Mouse (Mus musculus) lung, embryonic 16.5 days (tissue): ENCODE measurements around the gene Glb1l3. TPM values are rescaled to one million over a fixed set of nuclear protein-coding genes. Genes with fewer than 3 reads are reported as not detected.
"Not testable (repeated sequence)": the region's sequence is repeated elsewhere in the genome, so short reads cannot be mapped to it uniquely, and the experiment has no call there.

Source experiments
- ATAC-seq: fragments of 200-750 bp; cut with Nextera tagmentation; 2 replicates; pipeline ENCODE4 v1.8.0; 2017; ENCODE audit warnings: low read depth, mild to moderate bottlenecking, moderate library complexity
- H3K27ac ChIP-seq: fragments of 300-500 bp; sonication (generic); 2 replicates; pipeline ENCODE4 v1.5.1; 2014; ENCODE audit warnings: mild to moderate bottlenecking, control low read depth, low read length
- H3K27me3 ChIP-seq: fragments of 300-500 bp; sonication (generic); 2 replicates; pipeline ENCODE4 v1.6.1; 2014; ENCODE audit warnings: low read depth, low read length, mixed read lengths; ENCODE audit not compliant: control insufficient read depth, insufficient read depth
- H3K36me3 ChIP-seq: fragments of 300-500 bp; sonication (generic); 2 replicates; pipeline ENCODE4 v1.6.1; 2014; ENCODE audit warnings: low read length; ENCODE audit not compliant: control insufficient read depth, insufficient read depth
- H3K4me1 ChIP-seq: fragments of 300-500 bp; sonication (generic); replicated peaks from 2 replicates; pipeline ENCODE4 v1.6.1; 2014; ENCODE audit warnings: low read length, mixed read lengths; ENCODE audit not compliant: control insufficient read depth, insufficient read depth
- H3K4me2 ChIP-seq: fragments of 300-500 bp; sonication (generic); 2 replicates; pipeline ENCODE4 v1.6.1; 2014; ENCODE audit warnings: low read depth, low read length, control low read depth
- H3K4me3 ChIP-seq: fragments of 300-500 bp; sonication (generic); 2 replicates; pipeline ENCODE4 v1.5.1; 2014; ENCODE audit warnings: mild to moderate bottlenecking, low read length, control low read depth
- H3K9ac ChIP-seq: fragments of 300-500 bp; sonication (generic); 2 replicates; pipeline ENCODE4 v1.6.1; 2014; ENCODE audit warnings: low read length, control low read depth
- H3K9me3 ChIP-seq: fragments of 300-500 bp; sonication (generic); 2 replicates; pipeline ENCODE4 v1.6.1; 2016; ENCODE audit warnings: low read length; ENCODE audit not compliant: control insufficient read depth
- WGBS: fragments of 180-500 bp; shearing (Covaris S2); extraction: QIAGEN DNeasy Blood & Tissue Kit; methylation state at CpG from one replicate; pipeline ENCODE4 v1.1.7; 2014; 5-methylcytosine and 5-hydroxymethylcytosine counted together
- polyA plus RNA-seq: library from polyadenylated mRNA; unstranded; fragments of >200 nt; fragmentation: Nextera tagmentation; extraction: Ambion mirVana; gene quantifications from 2 replicates; pipeline ENCODE4 v1.2.1, GENCODE M21; 2015

Glb1l3 gene
- polyA plus RNA-seq: 0.48 and 0.89 TPM in 2 replicates

DNA sequence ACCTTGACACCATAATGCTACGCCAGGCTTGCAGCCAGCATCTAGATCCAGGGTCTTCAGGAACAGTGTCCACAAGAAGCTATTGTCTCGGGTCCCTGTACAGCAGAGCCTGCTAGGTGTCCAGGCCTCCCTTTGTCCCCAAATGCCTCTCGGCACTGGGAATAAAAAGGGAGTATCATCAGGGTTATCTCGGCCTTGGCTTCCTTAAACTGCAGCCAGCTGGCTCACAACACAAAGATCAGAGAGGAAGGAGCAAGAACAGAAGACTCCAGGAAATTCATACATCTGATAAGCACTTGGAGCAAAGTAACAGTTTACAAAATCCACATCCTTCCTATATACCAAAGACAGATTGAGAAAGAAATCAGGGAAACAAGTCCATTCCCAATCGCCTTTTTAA is at the start of gene Glb1l3:
Glb1l3 (minus strand) TSS at position 140 of the 400 bp plus-strand sequence.
- ATAC-seq: peak; percentile 75
- Histone ChIP-seq H3K9ac (no peak within 1 kb of the TSS), H3K4me2 (no peak within 1 kb of the TSS), H3K27me3 (no peaks in the 10 kb centered on the region), H3K4me3 (no peak within 1 kb of the TSS), H3K27ac (0 out of 2 replicates have a peak within 1 kb of the TSS, but pooled peaks have one; percentile 15), H3K4me1 (no peaks in the 10 kb centered on the region), H3K9me3 (no peaks in the 10 kb centered on the region), H3K36me3 (no peaks in the 10 kb centered on the region)
- WGBS: 57% methylated on average over 5 of the region's 5 CpGs

GRCm38 (mm10) chr9:26869856-26870255 is 9.2 kb upstream of the Glb1l3 start:
- not testable (repeated sequence) for H3K9ac ChIP-seq, H3K4me3 ChIP-seq, ATAC-seq, H3K27ac ChIP-seq, H3K36me3 ChIP-seq, H3K27me3 ChIP-seq, H3K9me3 ChIP-seq, H3K4me1 ChIP-seq, H3K4me2 ChIP-seq
- 73% methylated on average over 7 of the region's 7 CpGs for WGBS

GRCm38 (mm10) chr9:26831089-26831488 is 29.6 kb downstream of the Glb1l3 start:
- no peak for ATAC-seq
- Histone ChIP-seq H3K4me1 (no peaks in the 10 kb centered on the region), H3K27me3 (no peaks in the 10 kb centered on the region), H3K27ac (no peak overlapping the region), H3K9me3 (no peaks in the 10 kb centered on the region), H3K4me3 (no peak overlapping the region), H3K36me3 (no peaks in the 10 kb centered on the region), H3K9ac (no peak overlapping the region), H3K4me2 (no peak overlapping the region)
- WGBS: 33% methylated on average over 3 of the region's 3 CpGs

DNA sequence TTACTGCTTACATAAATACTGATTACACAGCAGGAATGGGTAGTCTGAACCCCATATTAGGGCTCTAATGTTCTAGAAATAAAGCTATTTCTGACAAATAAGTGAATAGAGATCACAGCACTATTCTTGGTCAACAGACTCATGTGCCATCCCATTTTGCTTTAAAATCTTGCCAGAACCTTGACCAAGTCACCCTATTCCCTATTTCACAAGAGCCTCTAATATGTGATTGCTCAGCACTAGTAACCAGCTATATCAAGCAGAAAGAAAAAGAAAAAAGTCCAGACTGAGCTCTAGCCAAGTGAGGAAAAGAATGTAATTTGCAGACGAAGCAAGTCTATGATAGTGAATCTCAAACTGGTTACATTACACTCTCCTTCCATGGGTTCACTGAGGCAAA is 40.7 kb downstream of the Glb1l3 start:
- Histone ChIP-seq H3K27me3 (no peaks in the 10 kb centered on the region), H3K36me3 (no peaks in the 10 kb centered on the region), H3K9ac (no peak overlapping the region), H3K4me3 (no peak overlapping the region), H3K4me2 (no peak overlapping the region), H3K4me1 (no peaks in the 10 kb centered on the region), H3K27ac (no peak overlapping the region), H3K9me3 (no peaks in the 10 kb centered on the region)
- 42% methylated on average over 1 of the region's 1 CpGs for WGBS
- ATAC-seq: peak; percentile 78

DNA sequence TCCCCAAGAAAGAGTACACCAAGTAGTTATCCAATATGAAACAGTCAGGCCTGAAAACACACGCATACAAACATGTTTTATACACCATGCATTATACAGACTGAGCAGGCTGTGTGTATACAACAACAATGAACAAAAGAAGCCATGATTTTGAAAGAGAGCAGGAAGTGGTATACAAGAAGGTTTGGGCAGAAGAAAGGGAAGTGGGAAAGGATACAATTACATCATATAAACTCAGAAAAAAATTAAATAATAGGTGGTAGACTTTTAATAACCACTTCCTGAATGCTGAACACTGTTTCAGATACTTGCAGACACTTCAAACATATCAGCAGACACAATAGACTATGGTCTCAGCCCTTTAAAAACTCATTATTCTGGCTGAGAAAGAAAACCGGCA is 52.0 kb downstream of the Glb1l3 start:
- H3K4me2 ChIP-seq: no peak overlapping the region
- 55% methylated on average over 2 of the region's 2 CpGs for WGBS
- no peaks in the 10 kb centered on the region for H3K36me3 ChIP-seq

DNA sequence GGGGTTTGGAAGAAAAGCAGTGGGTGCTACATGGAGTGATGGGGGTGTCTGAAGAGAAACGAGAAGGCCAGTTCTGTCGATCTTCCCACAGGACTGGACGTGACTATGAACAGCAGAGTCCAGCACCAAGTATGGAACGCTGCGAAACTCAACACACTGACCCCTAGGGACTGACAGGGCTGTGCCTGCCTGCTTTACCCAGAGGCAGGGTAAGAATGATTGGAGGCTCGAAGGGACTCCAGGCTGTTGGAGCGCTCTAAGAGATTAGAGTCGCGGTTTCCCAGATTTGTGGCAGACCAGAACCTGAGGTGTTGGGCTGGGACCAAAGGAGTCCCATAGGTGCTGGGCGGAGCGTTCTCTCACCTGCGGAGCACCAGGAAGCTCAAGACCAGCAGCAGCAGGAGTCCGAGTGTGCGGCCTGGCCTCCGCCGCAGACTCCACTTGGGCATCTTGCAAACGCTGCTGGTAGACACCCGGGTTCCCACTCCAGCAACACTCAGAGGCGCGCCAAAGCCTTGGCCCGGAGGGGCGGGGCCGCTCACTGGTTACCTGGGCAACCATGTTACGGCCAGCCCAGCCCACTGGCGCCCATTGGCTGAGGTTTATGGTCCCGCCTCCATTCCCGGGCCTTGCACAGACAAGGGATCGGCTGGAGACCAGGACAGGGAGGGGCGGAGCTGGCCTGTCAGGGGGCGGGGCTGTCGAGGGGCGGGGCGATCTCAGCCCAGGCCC is 54.6 kb downstream of the Glb1l3 start, which contains the start of gene Glb1l2:
Glb1l2 (minus strand) TSS at position 534 of the 732 bp plus-strand sequence.
- peak within 1 kb of the TSS; percentile 93 for H3K4me2 ChIP-seq
- H3K9ac ChIP-seq: peak within 1 kb of the TSS; percentile 69
- no peaks in the 10 kb centered on the region for H3K36me3 ChIP-seq
- peak within 1 kb of the TSS; percentile 62 for H3K4me3 ChIP-seq
- peak within 1 kb of the TSS; percentile 85 for H3K27ac ChIP-seq
- no peaks in the 10 kb centered on the region for H3K27me3 ChIP-seq
- 0 out of 2 replicates have a peak, but pooled peaks cover 2% of the 10 kb centered on the region for H3K4me1 ChIP-seq
- under 1% methylated on average over 33 of the region's 33 CpGs for WGBS
- peak; percentile 100 for ATAC-seq
- no peaks in the 10 kb centered on the region for H3K9me3 ChIP-seq

More for the DNA sequence above, 52.0 kb downstream of the Glb1l3 start:
- no peak overlapping the region for H3K4me3 ChIP-seq
- H3K4me1 ChIP-seq: 0 out of 2 replicates have a peak, but pooled peaks cover 2% of the 10 kb centered on the region
- no peak overlapping the region for H3K27ac ChIP-seq
- no peaks in the 10 kb centered on the region for H3K9me3 ChIP-seq
- H3K9ac ChIP-seq: no peak overlapping the region
- ATAC-seq: no peak
- H3K27me3 ChIP-seq: no peaks in the 10 kb centered on the region

DNA sequence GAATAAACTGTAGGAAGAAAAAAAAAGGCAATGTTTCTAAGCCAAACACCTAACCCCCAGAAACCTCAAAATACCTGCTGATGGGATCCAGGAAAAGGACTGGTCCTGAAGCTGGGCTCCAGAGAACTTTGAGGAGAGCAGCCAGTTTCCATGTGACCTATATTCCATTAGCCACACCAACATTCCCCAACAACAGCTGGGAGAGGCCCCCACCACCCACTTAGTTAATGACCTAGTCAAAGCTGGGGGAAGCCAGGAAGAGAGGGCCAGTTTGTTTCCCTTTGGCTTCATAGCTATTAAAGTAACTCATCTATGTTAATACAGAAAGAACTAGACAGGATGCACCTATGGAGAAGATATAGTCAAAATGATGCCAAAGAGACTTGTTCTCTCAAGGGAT is 56.4 kb downstream of the Glb1l3 start:
- H3K27ac ChIP-seq: no peak overlapping the region

DNA sequence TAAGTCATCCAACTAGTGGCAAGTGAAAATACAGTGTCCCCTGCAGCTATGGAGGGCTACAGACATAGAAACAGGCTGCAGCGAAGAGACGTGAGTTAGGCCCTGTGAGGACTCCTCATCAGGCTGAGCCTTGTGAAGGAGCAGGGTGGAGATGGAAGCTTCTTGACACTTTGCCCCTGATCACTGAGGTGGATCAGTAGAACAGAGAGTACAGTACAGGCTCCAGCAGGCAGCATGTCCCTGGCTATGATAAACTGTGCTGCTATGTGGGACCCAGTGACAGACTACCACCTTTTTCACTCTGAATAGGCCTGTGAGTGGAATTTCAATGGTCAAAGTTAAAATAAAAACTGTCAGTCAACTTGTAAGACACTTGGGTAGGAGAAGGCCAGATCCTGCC is 60.3 kb downstream of the Glb1l3 start:
- no peak overlapping the region for H3K4me2 ChIP-seq
- no peaks in the 10 kb centered on the region for H3K9me3 ChIP-seq
- no peak overlapping the region for H3K4me3 ChIP-seq
- H3K36me3 ChIP-seq: no peaks in the 10 kb centered on the region
- no peaks in the 10 kb centered on the region for H3K27me3 ChIP-seq
- H3K9ac ChIP-seq: no peak overlapping the region
- no peaks in the 10 kb centered on the region for H3K4me1 ChIP-seq
- no peak overlapping the region for H3K27ac ChIP-seq
- 79% methylated on average over 2 of the region's 2 CpGs for WGBS
- no peak for ATAC-seq

More for the DNA sequence above, 56.4 kb downstream of the Glb1l3 start:
- no peak overlapping the region for H3K4me3 ChIP-seq
- H3K9ac ChIP-seq: no peak overlapping the region
- no peaks in the 10 kb centered on the region for H3K9me3 ChIP-seq
- no peaks in the 10 kb centered on the region for H3K36me3 ChIP-seq
- no peak overlapping the region for H3K4me2 ChIP-seq
- H3K27me3 ChIP-seq: no peaks in the 10 kb centered on the region
- no peak for ATAC-seq
- H3K4me1 ChIP-seq: 0 out of 2 replicates have a peak, but pooled peaks cover 2% of the 10 kb centered on the region

DNA sequence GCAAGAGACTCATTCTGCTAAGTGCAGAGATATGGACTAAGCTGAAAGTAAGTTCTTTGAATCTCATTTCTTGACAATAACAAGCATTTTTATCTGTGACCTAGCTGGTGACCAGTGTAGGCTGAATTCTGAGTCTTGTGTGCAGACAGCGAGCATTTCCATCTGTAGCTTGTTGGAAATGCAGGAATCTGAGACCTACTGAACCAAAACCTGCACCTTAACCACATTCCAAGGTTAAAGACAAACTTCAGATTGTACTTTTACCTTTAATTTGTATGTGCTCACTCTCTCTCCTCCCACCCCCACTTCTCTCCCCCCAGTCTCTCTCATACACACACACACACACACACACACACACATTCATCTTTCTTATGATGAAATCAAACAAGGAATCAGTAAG is 62.0 kb downstream of the Glb1l3 start:
- no peak for ATAC-seq
- Histone ChIP-seq H3K27ac (no peak overlapping the region), H3K4me3 (no peak overlapping the region)

More for the DNA sequence above, 62.0 kb downstream of the Glb1l3 start:
- Histone ChIP-seq H3K36me3 (no peaks in the 10 kb centered on the region), H3K27me3 (no peaks in the 10 kb centered on the region), H3K9ac (no peak overlapping the region), H3K4me2 (no peak overlapping the region), H3K4me1 (no peaks in the 10 kb centered on the region), H3K9me3 (no peaks in the 10 kb centered on the region)
- 64% methylated on average over 1 of the region's 1 CpGs for WGBS
